Mouse (Mus musculus): Measurements from ENCODE around the gene Syk. TPM values are rescaled to one million over a fixed set of nuclear protein-coding genes. Genes with fewer than 3 reads are reported as not detected.

Gene Syk
- polyA plus RNA-seq, 1 experiment = 4.7 TPM

- Histone ChIP-seq H3K4me3 (ENCODE audit: insufficient read depth, low read depth, low read length) (no peak overlapping the region), H3K27ac (ENCODE audit: insufficient read depth, low read depth, low read length) (no peak overlapping the region), H3K27me3 (replicated peaks; ENCODE audit: control insufficient read depth, insufficient read depth, low read length) (no peaks in the 10 kb centered on the region), H3K4me1 (ENCODE audit: control insufficient read depth, insufficient read depth, low read length) (no peaks in the 10 kb centered on the region), H3K36me3 (ENCODE audit: control insufficient read depth, insufficient read depth, low read length) (no peaks in the 10 kb centered on the region)
- no peak for DNase-seq
- no peak for TF ChIP-seq CTCF (conservative IDR thresholded peaks at IDR 0.05; ENCODE audit: insufficient read depth, insufficient read length, low read depth, low read length)
- TF ChIP-seq POLR2A (IDR thresholded peaks at IDR 0.05; ENCODE audit: low read depth, low read length) = no peak
- WGBS = 57% methylated on average over 7 of the region's 7 CpGs
Observed at GRCm38 (mm10) chr13:52576021-52576614, 6.9 kb upstream of the Syk start.

GRCm38 (mm10) chr13:52576841-52577240 lies 6.1 kb upstream of the Syk start:
- DNase-seq = no peak
- WGBS = 22% methylated on average over 10 of the region's 10 CpGs
- H3K4me1 ChIP-seq (ENCODE audit: control insufficient read depth, insufficient read depth, low read length) = no peaks in the 10 kb centered on the region
- TF ChIP-seq CTCF (conservative IDR thresholded peaks at IDR 0.05; ENCODE audit: insufficient read depth, insufficient read length, low read depth, low read length) (no peak), POLR2A (IDR thresholded peaks at IDR 0.05; ENCODE audit: low read depth, low read length) (no peak)
- H3K4me3 ChIP-seq (ENCODE audit: insufficient read depth, low read depth, low read length) = no peak overlapping the region
- H3K27me3 ChIP-seq (replicated peaks; ENCODE audit: control insufficient read depth, insufficient read depth, low read length) = no peaks in the 10 kb centered on the region
- H3K36me3 ChIP-seq (ENCODE audit: control insufficient read depth, insufficient read depth, low read length) = no peaks in the 10 kb centered on the region
- H3K27ac ChIP-seq (ENCODE audit: insufficient read depth, low read depth, low read length) = no peak overlapping the region

- H3K4me1 ChIP-seq (ENCODE audit: control insufficient read depth, insufficient read depth, low read length) = no peaks in the 10 kb centered on the region
- H3K4me3 ChIP-seq (ENCODE audit: insufficient read depth, low read depth, low read length) = no peak overlapping the region
- DNase-seq = no peak
- no peaks in the 10 kb centered on the region for H3K27me3 ChIP-seq (replicated peaks; ENCODE audit: control insufficient read depth, insufficient read depth, low read length)
- TF ChIP-seq POLR2A (IDR thresholded peaks at IDR 0.05; ENCODE audit: low read depth, low read length) (no peak), CTCF (conservative IDR thresholded peaks at IDR 0.05; ENCODE audit: insufficient read depth, insufficient read length, low read depth, low read length) (no peak)
- no peaks in the 10 kb centered on the region for H3K36me3 ChIP-seq (ENCODE audit: control insufficient read depth, insufficient read depth, low read length)
- no peak overlapping the region for H3K27ac ChIP-seq (ENCODE audit: insufficient read depth, low read depth, low read length)
- 58% methylated on average over 3 of the region's 3 CpGs for WGBS
Observed at GRCm38 (mm10) chr13:52577326-52577920, 5.5 kb upstream of the Syk start.

- TF ChIP-seq POLR2A (IDR thresholded peaks at IDR 0.05; ENCODE audit: low read depth, low read length) (no peak), CTCF (conservative IDR thresholded peaks at IDR 0.05; ENCODE audit: insufficient read depth, insufficient read length, low read depth, low read length) (no peak)
- no peak overlapping the region for H3K4me3 ChIP-seq (ENCODE audit: insufficient read depth, low read depth, low read length)
- 39% methylated on average over 4 of the region's 4 CpGs for WGBS
- DNase-seq = no peak
- H3K36me3 ChIP-seq (ENCODE audit: control insufficient read depth, insufficient read depth, low read length) = no peaks in the 10 kb centered on the region
- no peaks in the 10 kb centered on the region for H3K27me3 ChIP-seq (replicated peaks; ENCODE audit: control insufficient read depth, insufficient read depth, low read length)
- no peak overlapping the region for H3K27ac ChIP-seq (ENCODE audit: insufficient read depth, low read depth, low read length)
- no peaks in the 10 kb centered on the region for H3K4me1 ChIP-seq (ENCODE audit: control insufficient read depth, insufficient read depth, low read length)
Observed at GRCm38 (mm10) chr13:52577939-52578338, 5.0 kb upstream of the Syk start.

- H3K4me3 ChIP-seq (ENCODE audit: insufficient read depth, low read depth, low read length) = no peak overlapping the region
- TF ChIP-seq POLR2A (IDR thresholded peaks at IDR 0.05; ENCODE audit: low read depth, low read length) (no peak), CTCF (conservative IDR thresholded peaks at IDR 0.05; ENCODE audit: insufficient read depth, insufficient read length, low read depth, low read length) (no peak)
- H3K27me3 ChIP-seq (replicated peaks; ENCODE audit: control insufficient read depth, insufficient read depth, low read length) = no peaks in the 10 kb centered on the region
- no peaks in the 10 kb centered on the region for H3K36me3 ChIP-seq (ENCODE audit: control insufficient read depth, insufficient read depth, low read length)
- no peaks in the 10 kb centered on the region for H3K4me1 ChIP-seq (ENCODE audit: control insufficient read depth, insufficient read depth, low read length)
- 49% methylated on average over 2 of the region's 2 CpGs for WGBS
- DNase-seq = no peak
- no peak overlapping the region for H3K27ac ChIP-seq (ENCODE audit: insufficient read depth, low read depth, low read length)
Observed at GRCm38 (mm10) chr13:52578776-52579175, 4.2 kb upstream of the Syk start.

GRCm38 (mm10) chr13:52582506-52582877 lies 481 bp upstream of the Syk start:
- no peak for DNase-seq
- H3K4me3 ChIP-seq (ENCODE audit: insufficient read depth, low read depth, low read length) = peak overlapping the region; percentile 38; the same call in 1 of the 2 replicates
- no peaks in the 10 kb centered on the region for H3K27me3 ChIP-seq (replicated peaks; ENCODE audit: control insufficient read depth, insufficient read depth, low read length)
- H3K4me1 ChIP-seq (ENCODE audit: control insufficient read depth, insufficient read depth, low read length) = no peaks in the 10 kb centered on the region
- H3K27ac ChIP-seq (ENCODE audit: insufficient read depth, low read depth, low read length) = no peak overlapping the region
- WGBS = 30% methylated on average over 9 of the region's 9 CpGs
- TF ChIP-seq POLR2A (IDR thresholded peaks at IDR 0.05; ENCODE audit: low read depth, low read length) (no peak), CTCF (conservative IDR thresholded peaks at IDR 0.05; ENCODE audit: insufficient read depth, insufficient read length, low read depth, low read length) (no peak)
- H3K36me3 ChIP-seq (ENCODE audit: control insufficient read depth, insufficient read depth, low read length) = no peaks in the 10 kb centered on the region

- Histone ChIP-seq H3K4me3 (ENCODE audit: insufficient read depth, low read depth, low read length) (no peak overlapping the region), H3K36me3 (ENCODE audit: control insufficient read depth, insufficient read depth, low read length) (no peaks in the 10 kb centered on the region), H3K27me3 (replicated peaks; ENCODE audit: control insufficient read depth, insufficient read depth, low read length) (no peaks in the 10 kb centered on the region), H3K27ac (ENCODE audit: insufficient read depth, low read depth, low read length) (no peak overlapping the region), H3K4me1 (ENCODE audit: control insufficient read depth, insufficient read depth, low read length) (no peaks in the 10 kb centered on the region)
- TF ChIP-seq POLR2A (IDR thresholded peaks at IDR 0.05; ENCODE audit: low read depth, low read length) = no peak
- no peak for TF ChIP-seq CTCF (conservative IDR thresholded peaks at IDR 0.05; ENCODE audit: insufficient read depth, insufficient read length, low read depth, low read length)
- 32% methylated on average over 13 of the region's 13 CpGs for WGBS
- no peak for DNase-seq
Observed at GRCm38 (mm10) chr13:52583943-52584562, 1.1 kb downstream of the Syk start.
